Mouse (Mus musculus): ENCODE data around the gene Gm11077.

The Gm11077 gene

DNA sequence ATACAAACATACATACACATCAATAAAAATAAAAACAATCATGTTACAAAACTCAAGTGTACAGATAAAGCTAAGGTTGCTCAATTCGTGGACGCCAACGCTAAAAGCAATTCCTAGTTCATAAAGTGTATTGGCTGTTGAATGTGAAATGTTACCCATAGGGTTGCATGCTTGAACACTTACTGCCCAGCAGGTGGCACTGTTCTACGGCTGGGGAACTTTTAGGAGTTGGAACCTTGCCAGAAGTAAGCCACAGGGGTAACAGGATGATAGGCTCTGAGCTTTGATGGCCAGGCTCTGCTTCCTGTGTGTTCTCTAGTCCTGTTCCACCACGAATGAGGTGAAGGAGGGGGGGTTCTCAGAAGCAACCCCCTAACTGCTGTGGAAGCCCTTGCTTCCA is at the start of gene Gm11077:
TSS of gene Gm11077 (plus strand) at position 13 of the 400 bp plus-strand sequence.
- no peak for DNase-seq (ENCODE audit: low spot score)

DNA sequence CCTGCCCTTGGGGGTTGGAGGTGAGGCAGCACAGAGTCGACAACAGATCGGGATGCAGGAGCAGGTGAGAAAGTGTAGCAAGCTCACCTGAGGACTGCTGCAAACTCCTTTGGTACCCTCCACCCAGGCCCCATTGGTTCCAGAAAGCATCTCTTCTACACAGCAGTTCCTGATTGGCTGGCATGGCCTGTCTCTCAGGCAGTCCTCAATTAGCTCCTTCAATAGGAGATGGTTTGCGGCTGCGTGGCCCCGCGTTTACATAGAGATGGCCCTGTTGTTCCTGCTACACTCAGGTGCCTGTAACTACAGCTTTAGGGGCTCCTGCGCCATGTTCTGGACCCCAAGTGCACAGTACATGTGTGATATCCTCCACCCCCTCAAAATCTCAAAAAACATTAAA is 48.4 kb upstream of the Gm11077 start:
- no peak for DNase-seq (ENCODE audit: low spot score)

DNA sequence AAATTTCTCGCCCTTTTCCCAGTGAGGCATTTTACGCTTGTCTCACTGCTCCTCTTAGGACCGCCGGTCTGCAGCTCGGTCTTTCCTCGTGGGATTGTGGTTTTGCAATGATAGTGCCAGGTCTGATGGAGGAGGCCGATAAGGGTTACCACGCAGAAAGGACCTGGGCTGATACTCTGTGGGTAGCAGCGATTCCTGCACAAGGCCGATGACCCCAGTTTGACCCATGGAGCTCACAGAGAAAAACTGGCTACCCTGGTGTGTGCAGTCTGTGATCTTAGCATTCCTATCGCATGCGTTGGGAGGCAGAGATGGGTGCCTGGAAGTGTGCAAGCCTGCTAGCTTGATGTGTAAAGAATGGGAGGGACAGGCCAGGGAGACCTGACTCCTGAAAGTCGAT is 46.3 kb upstream of the Gm11077 start:
- DNase-seq (ENCODE audit: low spot score) = no peak

DNA sequence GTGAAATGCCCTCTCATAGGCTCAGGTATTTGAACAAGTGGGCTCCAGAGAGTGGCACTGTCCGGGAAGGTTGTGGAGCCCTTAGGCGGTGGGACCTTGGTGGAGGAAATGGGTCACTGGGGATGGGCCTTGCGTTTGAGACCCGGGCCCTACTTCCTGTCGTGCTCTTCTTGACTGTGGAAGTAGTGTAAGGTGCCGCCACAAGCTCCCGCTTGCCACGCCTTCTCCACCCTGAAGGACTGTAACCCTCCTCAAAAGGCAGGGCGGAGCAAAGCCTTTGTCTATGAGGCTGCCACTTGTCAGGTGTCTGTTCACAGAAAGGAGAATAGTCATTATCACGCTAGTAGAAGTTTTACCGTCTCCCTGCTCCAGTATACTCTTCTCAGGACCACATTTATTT is 44.7 kb upstream of the Gm11077 start:
- no peak for DNase-seq (ENCODE audit: low spot score)

DNA sequence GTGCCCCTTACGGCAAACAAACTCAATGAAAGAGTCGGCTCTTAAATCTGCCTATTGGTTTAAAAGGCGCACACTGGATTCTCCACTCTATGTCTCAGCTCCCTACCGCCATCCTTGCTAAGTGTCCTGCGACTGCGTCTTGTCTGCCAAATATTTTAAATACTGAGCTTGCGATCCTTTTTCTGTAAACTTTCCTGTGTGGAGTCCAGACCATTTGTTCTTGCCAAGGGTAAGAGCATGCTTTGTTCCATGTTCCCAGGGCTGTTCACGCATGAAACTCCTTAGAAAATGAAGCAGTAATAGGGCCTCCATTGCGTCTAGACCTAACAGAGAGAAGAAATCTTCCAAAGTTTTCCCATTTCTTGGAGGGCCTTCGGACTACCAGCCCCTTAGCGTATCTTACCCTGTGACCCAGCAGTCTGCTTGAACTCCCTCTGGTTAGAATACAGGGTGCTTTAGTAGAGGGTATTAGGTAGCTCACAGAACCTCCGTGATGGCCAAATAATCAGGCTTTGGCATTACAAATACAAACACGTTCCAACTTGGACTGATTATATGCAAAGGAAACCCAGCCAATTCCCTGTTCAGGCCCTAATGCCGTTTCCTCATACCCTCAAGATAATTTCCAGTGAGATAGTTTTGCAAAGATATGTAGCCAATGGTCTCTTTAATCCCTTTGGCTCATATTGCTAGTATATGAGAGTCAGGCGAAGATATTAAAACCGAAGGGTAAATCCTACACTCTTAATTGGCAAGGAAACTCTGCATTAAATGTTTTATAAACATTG is 39.3 kb upstream of the Gm11077 start:
- DNase-seq (ENCODE audit: low spot score) = no peak

DNA sequence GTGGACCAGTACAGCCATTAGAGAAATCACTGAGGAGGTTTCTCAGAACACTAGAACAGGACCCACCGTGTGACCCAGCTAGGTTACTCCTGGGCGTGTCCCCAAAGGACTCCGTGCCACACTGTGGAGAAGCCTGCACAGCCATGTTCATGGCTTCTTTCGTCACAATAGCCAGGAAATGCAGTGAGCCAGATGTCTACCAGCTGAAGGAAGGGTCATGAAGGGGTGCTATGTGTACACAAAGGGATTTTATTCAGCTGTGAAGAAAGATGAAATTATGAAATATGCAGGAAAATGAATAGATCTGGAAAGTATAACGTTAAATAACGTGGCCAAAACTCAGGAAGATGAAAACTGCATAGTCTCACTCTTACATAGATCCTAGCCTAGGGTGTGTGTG is 36.9 kb upstream of the Gm11077 start:
- DNase-seq (ENCODE audit: low spot score) = no peak

DNA sequence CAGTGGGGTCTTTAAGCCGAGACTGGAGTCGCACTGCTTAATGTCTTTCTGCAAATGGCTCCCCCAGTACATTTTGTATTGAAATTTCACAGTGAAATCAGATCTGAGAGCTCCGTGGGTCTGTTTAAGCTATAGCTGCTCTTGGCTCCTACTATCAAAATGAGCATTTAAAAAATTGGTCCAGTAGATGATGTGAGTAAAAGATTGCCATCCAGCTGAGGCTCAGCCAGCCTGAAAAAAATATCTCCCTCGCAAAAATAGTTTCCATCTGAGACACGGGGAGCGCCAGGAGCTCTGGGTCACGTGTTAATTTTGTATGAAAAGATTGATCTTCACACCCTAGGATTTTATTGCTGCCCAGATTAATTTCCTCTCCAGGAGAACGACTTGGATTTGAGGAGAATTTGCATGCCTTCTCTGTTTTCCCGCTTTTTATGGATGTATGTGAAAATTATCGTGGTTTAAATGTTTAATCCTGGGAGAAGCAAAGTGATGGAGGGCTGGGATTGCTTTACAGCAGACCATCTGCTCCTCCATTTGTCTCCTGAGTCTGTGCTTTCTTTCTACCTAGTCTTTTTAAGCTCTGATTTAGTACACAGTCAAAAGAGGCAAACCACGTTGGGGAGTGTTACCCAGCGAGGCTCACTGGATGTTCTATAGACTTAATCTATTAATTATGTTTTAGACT is 32.7 kb upstream of the Gm11077 start:
- no peak for DNase-seq (ENCODE audit: low spot score)

DNA sequence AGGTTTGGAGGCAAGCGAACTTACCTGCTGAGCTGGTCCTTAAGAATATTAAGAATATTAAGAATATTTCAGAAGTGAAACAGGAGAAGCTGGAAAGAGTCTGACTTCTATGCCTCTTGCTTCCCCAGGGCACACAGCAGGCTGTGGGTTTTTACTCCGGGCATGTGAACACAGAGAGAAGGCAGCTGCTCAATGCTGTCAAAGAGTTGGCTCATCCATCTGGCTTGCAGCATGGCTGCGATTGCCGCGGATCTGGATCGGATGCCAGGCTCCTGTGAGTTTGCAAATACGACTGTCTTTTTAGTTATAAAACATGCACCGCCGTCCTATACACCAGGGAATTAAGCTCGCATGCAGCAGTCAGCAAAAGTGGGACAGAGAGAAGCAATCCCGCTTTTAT is 31.1 kb upstream of the Gm11077 start:
- no peak for DNase-seq (ENCODE audit: low spot score)

DNA sequence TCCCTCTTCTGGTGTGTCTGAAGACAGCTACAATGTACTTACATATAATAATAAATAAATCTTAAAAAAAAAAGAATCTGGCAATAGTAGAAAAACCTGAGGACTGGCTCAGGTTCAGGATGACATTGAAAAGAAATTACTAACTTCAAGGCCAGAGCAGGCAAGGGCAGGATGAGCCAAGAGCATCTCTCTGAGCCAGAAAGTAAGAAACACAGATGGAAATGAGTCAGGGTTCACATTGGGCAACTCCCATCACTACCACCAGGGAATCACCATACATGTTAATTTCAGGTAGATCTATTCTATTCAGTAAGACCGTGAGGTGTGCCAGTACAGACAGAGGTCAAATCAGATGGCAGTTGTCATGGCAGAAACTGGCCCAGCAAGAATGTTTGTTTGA is 30.5 kb upstream of the Gm11077 start:
- DNase-seq (ENCODE audit: low spot score) = no peak

DNA sequence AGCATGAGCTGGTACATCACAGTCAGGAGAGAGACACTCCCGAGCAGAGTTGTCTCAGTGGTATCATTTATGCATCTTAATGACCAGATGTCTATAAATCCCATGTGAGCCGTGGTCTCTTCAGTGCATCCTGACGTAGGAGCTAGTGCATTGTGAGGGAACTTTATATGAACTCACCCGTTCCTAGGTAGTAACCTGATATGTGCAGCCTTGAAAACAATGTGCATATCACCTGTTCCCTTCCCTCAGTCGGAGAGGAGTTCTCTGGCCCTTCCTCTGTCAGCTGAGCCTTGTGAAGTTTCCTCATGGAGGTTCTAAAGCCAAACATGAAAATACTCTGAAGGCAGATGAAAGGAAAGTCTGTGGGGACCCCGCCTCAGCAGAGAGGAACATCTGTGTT is 27.8 kb upstream of the Gm11077 start:
- no peak for DNase-seq (ENCODE audit: low spot score)

DNA sequence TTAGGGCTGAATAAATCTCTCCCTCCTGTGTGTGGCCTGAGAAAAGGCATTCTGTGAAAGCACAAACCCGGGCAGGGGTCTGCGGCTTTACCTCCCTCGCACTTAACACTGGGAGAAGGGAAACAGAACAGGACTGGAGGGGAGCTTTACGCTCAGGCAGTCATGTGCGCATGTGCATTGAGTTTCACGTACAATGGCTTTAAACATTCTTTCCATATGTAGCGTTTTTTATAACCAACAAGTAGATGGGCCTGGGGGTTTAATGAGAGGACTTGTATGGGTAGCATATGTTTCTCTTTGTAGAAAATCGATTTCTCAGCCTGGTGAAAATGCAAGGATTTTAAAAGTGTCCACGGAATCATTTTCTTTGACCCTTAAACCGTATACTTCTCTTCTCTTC is 24.0 kb upstream of the Gm11077 start:
- DNase-seq (ENCODE audit: low spot score) = no peak

DNA sequence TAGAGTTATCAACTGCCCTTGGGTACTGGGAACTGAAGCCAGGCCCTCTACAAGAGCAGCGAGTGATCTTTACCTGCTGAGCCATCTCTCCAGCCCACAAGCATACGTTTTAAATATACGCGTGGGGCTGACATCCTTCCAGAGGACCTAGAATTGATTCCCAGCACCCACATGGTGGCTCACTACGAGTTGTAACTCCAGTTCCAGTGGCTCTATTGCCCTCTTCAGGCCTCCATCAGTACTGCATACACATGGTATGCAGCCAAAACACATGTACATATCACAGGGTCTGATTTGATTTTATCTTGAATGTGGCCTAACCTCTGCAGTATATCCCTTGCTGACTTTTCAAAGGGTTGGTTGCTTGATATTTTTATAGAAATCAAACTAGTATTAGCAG is 23.0 kb upstream of the Gm11077 start:
- DNase-seq (ENCODE audit: low spot score) = no peak

DNA sequence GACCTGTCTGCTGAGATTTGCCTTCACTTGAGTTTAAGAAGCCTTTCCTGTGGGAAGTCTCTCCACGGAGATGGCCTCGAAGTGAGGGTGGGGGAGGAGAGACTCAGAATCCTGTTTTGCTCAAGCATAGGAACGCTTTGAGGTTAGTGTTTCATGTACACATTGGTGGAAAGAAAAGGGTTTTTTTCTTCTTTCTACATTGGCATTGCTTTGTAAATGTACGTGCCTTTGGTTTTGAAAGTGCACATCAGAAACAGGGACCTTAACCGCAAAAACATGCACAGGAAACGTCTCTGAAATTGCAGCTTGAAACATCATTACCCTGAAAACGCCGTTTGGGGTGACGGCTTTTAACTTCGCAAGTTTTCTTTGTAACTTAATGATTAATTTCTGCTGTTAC is 21.0 kb upstream of the Gm11077 start:
- DNase-seq (ENCODE audit: low spot score) = no peak

DNA sequence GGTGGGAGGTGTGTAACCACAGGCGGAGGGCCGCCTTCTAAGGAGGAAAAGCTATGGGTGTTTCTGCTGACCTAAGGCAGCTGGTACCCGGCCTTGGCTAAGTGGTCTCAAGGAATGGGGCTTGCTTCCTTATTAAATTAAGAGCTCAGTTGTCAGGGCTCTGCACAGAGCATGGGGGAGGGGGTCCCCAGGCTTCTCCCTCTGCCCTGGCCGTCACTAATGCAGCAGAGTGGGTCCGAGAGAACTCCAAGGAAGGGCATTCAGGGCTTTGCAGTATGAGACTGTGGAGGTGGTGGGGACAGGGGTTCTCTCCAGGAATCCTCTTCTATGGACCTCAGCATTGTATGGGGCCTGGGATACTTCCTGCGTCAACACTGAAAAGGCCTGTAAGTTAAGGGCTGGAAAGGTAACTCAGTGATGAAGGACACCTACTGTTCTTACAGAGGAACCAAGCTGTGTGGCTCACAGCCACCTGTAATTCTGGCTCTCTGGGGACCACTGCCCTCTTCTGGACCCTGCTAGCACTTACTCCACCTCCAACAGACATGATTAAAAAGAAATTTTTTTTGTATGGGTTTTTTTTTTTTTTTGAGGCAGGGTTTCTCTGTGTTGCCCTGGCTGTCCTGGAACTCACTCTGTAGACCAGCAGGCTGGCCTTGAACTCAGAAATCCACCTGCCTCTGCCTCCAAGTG is 19.5 kb upstream of the Gm11077 start:
- no peak for DNase-seq (ENCODE audit: low spot score)

DNA sequence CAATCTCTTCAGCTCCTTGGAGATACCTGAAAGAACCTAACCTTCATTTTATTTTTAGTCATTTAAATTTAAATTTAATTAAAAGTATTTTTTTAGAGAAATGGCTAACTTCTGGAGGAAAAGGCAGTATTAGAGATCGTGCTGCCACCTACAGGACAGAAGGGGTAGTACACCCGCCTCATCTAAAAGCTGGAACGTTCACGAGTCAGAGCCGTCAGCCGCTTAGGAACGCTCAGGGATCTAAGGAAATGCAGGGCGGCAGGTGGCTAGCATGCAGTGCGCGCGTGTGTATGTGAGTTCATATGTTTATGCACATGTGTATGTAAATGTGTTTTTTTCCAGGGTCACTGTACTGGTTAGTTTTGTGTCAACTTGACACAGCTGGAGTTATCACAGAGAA is 16.3 kb upstream of the Gm11077 start:
- DNase-seq (ENCODE audit: low spot score) = peak; percentile 46

DNA sequence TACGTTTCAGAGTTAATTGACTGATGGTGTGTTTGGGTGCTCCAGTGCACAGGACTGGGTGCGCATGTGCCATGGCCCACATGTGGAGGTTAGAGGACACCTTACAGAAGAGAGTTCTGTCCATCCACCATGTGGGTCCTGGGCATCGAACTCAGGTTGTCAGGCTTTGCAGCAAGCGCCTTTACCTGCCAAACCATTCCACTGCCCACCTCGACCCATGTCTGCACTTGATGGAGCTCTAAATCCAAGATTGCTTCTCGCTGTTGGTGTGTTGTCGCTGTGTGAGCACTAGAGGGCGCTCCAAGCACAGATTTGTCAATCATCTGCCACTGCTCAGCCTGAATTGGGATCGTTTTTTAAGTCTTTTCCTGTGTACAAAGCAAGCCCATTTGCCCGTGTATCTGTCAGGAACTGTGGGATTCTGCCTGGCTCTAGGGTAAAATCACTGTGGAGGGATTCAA is 14.1 kb upstream of the Gm11077 start:
- DNase-seq (ENCODE audit: low spot score) = peak; percentile 20

DNA sequence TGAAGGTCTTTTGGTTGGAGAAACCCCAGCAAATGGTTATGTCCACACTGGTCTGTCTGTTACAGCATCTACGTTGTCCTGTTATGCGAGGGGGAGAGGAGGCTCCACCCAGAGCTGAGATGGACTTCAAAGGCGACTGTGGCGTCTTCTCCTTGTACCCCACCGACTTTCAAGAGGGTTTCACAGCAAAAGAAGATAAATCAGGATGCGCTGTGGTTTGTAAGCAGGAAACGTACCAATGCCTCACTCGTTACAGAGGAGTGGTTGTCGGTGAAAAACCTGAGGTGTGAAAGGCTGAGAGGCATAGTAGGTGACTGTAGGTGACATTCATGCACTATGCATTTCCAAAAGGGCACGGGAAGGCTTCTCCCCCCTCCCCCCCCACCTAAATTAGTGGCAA is 7.0 kb upstream of the Gm11077 start:
- DNase-seq (ENCODE audit: low spot score) = no peak

DNA sequence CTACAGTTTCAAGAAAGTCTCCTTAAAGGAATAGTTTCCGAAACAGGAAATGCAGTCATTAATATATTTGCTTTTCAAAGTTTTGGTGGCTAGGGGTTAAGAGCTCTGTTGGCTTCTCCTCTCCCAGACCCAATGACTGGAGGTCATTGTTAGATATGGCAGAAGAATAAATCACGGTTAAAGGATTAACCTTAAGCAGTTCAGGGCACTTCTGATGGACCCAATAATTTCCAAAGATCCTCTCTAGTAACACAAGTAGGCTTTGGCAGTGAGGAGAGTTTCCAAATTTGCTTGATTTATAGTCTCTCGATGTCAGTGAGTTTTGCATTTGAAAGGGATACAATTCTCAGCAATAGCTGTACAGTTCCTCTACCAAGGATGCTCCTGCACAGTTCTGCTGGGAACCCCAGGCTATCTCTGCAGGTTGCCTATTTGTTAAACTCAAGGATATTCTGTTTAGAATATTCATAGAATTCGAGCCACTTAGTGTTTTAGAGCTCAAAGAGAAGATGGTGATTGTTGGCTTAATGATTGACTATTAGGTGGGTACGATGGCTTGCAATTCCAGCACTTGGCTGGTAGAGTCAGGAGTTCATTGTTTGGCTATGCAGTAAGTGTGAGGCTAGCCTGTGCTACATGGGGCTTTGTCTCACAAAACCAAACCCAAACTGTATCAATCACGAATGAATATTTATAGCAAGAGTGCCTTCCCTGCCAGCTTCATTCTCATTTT is 1.8 kb downstream of the Gm11077 start:
- no peak for DNase-seq (ENCODE audit: low spot score)

DNA sequence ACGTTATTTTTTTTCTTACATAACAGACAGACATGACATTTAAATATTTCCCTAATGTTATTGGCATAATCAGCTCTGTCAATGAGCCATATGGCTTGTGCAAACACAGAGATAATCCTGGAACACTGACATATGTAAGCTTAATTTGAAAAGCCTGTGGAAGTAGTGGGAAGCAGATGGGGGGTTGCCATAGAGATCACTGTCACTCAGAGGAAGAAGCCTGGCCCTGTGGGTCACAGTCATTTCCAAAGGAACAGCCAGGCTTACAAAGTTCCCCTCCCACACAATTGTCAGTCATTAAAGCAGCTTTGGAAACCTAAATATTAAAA is 2.3 kb downstream of the Gm11077 start:
- no peak for DNase-seq (ENCODE audit: low spot score)

DNA sequence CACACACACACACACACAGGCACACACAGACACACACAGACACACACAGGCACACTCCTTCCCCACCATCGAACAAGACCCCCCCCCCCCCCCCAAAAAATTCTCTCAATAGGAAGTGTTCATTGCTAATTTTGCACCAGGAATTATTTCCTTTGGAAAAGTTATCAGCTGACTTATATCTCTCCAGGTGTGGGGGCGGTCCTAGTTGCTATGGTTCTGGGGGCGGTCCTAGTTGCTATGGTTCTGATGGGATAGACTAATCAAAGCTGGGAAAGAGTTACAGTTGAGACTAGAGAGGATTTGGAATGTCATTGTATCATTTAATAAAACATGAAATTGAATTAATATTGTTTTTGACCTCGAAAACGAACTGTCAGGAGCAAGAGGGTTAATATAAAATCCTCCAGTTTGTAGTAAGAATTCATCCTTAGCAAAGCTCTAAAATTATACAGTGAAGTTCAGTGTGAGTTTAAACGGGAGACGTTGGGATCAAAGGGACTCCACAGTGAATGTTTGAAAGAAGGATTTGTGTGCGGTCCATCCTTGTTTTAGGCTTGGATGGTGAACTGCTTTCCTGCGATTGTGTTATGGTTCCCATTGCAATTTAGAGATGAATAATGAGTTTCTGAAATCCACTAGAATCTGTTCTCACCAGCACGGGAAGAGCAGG is 4.0 kb downstream of the Gm11077 start:
- no peak for DNase-seq (ENCODE audit: low spot score)

DNA sequence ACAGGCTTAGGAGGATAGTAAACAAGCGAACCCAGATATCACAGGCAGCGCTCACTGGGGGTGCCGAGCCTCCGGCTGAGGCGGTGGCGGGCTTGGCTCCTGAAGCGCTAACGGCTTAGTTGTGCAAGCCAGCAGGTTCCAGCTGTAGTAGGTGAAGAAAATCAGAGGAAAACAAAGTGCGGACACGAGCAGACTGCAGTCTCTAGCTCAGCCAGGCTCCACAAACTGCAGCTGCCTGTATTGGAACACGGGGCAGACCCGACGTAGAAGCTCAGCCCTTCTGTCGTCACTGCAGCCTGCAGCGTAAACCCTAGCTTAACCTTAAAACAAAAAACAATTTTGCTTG is 4.5 kb downstream of the Gm11077 start:
- DNase-seq (ENCODE audit: low spot score) = no peak

DNA sequence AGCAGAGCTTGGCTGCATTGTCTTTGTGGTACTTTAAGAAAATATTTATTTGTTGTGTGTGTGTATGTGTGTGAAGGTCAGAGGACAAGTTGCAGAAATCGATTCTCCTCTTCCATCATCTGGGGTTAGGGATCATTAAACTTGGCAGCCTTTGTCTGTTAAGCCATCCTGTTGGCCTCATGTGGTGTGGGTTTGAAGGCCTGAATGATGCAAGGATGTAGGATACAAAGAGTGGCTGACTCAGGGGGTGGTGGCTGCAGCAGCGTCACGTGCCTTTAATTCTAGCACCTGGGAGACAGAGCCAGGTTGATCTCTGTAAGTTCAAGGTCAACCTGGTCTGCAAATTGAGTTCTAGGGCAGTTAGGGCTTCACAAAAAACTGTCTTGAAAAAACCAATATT is 16.5 kb downstream of the Gm11077 start:
- DNase-seq (ENCODE audit: low spot score) = no peak

Data from testis, postnatal 14 days (tissue).